Mouse (Mus musculus) forebrain, embryonic 11.5 days (tissue): ENCODE data around the gene C77080. TPM values are rescaled to one million over a fixed set of nuclear protein-coding genes. Genes with fewer than 3 reads are reported as not detected.

ENCODE experiments used
- ATAC-seq: fragments of 200-750 bp; cut with Nextera tagmentation; replicated peaks from 2 replicates; pipeline ENCODE4 v1.8.0; 2017; ENCODE audit warnings: moderate TSS enrichment; ENCODE audit not compliant: low FRiP score
- DNase-seq: peaks from one replicate; pipeline ENCODE4 v3.0.0-alpha.2; 2017; ENCODE audit warnings: low spot score
- H3K27ac ChIP-seq: fragments of 300-500 bp; sonication (generic); 2 replicates; pipeline ENCODE4 v1.5.1; 2014; ENCODE audit warnings: low read depth, low read length
- H3K27me3 ChIP-seq: fragments of 300-500 bp; sonication (generic); 2 replicates; pipeline ENCODE4 v1.6.1; 2014; ENCODE audit warnings: mild to moderate bottlenecking, low read length, mixed read lengths; ENCODE audit not compliant: control insufficient read depth, insufficient read depth
- H3K36me3 ChIP-seq: fragments of 300-500 bp; sonication (generic); 2 replicates; pipeline ENCODE4 v1.6.1; 2014; ENCODE audit warnings: mild to moderate bottlenecking, low read length, moderate library complexity, mixed read lengths; ENCODE audit not compliant: control insufficient read depth, insufficient read depth
- H3K4me1 ChIP-seq: fragments of 300-500 bp; sonication (generic); replicated peaks from 2 replicates; pipeline ENCODE4 v1.6.1; 2014; ENCODE audit warnings: low read length, mixed read lengths; ENCODE audit not compliant: control insufficient read depth, insufficient read depth
- H3K4me2 ChIP-seq: fragments of 300-500 bp; sonication (generic); 2 replicates; pipeline ENCODE4 v1.6.1; 2014; ENCODE audit warnings: low read depth, mild to moderate bottlenecking, low read length, moderate library complexity, mixed read lengths; ENCODE audit not compliant: severe bottlenecking
- H3K4me3 ChIP-seq: fragments of 300-500 bp; sonication (generic); 2 replicates; pipeline ENCODE4 v1.5.1; 2014; ENCODE audit warnings: low read depth, low read length
- H3K9ac ChIP-seq: fragments of 300-500 bp; sonication (generic); 2 replicates; pipeline ENCODE4 v1.6.1; 2014; ENCODE audit warnings: low read length
- H3K9me3 ChIP-seq: fragments of 300-500 bp; sonication (generic); 2 replicates; pipeline ENCODE4 v1.6.1; 2016; ENCODE audit warnings: low read length, mixed read lengths; ENCODE audit not compliant: control insufficient read depth
- WGBS: fragments of 180-500 bp; shearing (Covaris S2); extraction: QIAGEN DNeasy Blood & Tissue Kit; methylation state at CpG from one replicate; pipeline ENCODE4 v1.1.7; 2014; 5-methylcytosine and 5-hydroxymethylcytosine counted together
- polyA plus RNA-seq: library from polyadenylated mRNA; unstranded; fragments of >200 nt; fragmentation: Nextera tagmentation; extraction: Ambion mirVana; gene quantifications from 2 replicates; pipeline ENCODE4 v1.2.1, GENCODE M21; 2014

Gene C77080
- polyA plus RNA-seq = 4.7 and 4.8 TPM in 2 replicates

GRCm38 (mm10) chr4:129261196-129261595 lies at the start of gene C77080:
C77080 (minus strand) TSS chr4:129261404.
- no peak within 1 kb of the TSS for H3K4me2 ChIP-seq
- no peak within 1 kb of the TSS for H3K9ac ChIP-seq
- no peak within 1 kb of the TSS for H3K4me3 ChIP-seq
- no peaks in the 10 kb centered on the region for H3K27me3 ChIP-seq
- no peaks in the 10 kb centered on the region for H3K36me3 ChIP-seq
- WGBS = 0% methylated on average over 3 of the region's 4 CpGs
- no peak within 1 kb of the TSS for H3K27ac ChIP-seq
- peaks cover 8% of the 10 kb centered on the region; the same call in 1 of the 2 replicates for H3K4me1 ChIP-seq
- H3K9me3 ChIP-seq = no peaks in the 10 kb centered on the region
- DNase-seq (no peak), ATAC-seq (no peak)

GRCm38 (mm10) chr4:129307936-129308335 lies 46.7 kb upstream of the C77080 start:
- H3K9ac ChIP-seq = no peak overlapping the region
- no peak overlapping the region for H3K27ac ChIP-seq
- WGBS = 90% methylated on average over 1 of the region's 1 CpGs
- no peak overlapping the region for H3K4me3 ChIP-seq
- H3K36me3 ChIP-seq = peaks cover 20% of the 10 kb centered on the region
- DNase-seq (no peak), ATAC-seq (no peak)
- H3K27me3 ChIP-seq = no peaks in the 10 kb centered on the region
- no peaks in the 10 kb centered on the region for H3K4me1 ChIP-seq
- H3K4me2 ChIP-seq = no peak overlapping the region
- H3K9me3 ChIP-seq = no peaks in the 10 kb centered on the region

- no peak overlapping the region for H3K9ac ChIP-seq
- no peaks in the 10 kb centered on the region for H3K9me3 ChIP-seq
- H3K4me1 ChIP-seq = no peaks in the 10 kb centered on the region
- no peaks in the 10 kb centered on the region for H3K27me3 ChIP-seq
- no peak overlapping the region for H3K4me2 ChIP-seq
- DNase-seq (no peak), ATAC-seq (no peak)
- WGBS = 84% methylated on average over 1 of the region's 1 CpGs
- H3K27ac ChIP-seq = no peak overlapping the region
- H3K4me3 ChIP-seq = no peak overlapping the region
- peaks cover 11% of the 10 kb centered on the region; the same call in 1 of the 2 replicates for H3K36me3 ChIP-seq
These were observed 43.1 kb upstream of the C77080 start for GRCm38 (mm10) chr4:129304306-129304705.

- H3K9ac ChIP-seq = no peak overlapping the region
- ATAC-seq = no peak
- no peak overlapping the region for H3K27ac ChIP-seq
- no peak for DNase-seq
- no peaks in the 10 kb centered on the region; the same call in 1 of the 2 replicates for H3K4me1 ChIP-seq
- no peaks in the 10 kb centered on the region for H3K9me3 ChIP-seq
- WGBS = 87% methylated on average over 9 of the region's 9 CpGs
- H3K4me3 ChIP-seq = no peak overlapping the region
- H3K27me3 ChIP-seq = no peaks in the 10 kb centered on the region
- peaks cover 11% of the 10 kb centered on the region; the same call in 1 of the 2 replicates for H3K36me3 ChIP-seq
- H3K4me2 ChIP-seq = no peak overlapping the region
These were observed 42.6 kb upstream of the C77080 start for GRCm38 (mm10) chr4:129303816-129304215.

- Histone ChIP-seq H3K4me3 (no peak overlapping the region), H3K4me2 (no peak overlapping the region), H3K9ac (no peak overlapping the region), H3K9me3 (no peaks in the 10 kb centered on the region), H3K27me3 (no peaks in the 10 kb centered on the region), H3K27ac (no peak overlapping the region), H3K4me1 (no peaks in the 10 kb centered on the region; the same call in 1 of the 2 replicates), H3K36me3 (peaks cover 7% of the 10 kb centered on the region; the same call in 1 of the 2 replicates)
- WGBS = 83% methylated on average over 5 of the region's 5 CpGs
- ATAC-seq = no peak
- DNase-seq = no peak
These were observed 42.2 kb upstream of the C77080 start for GRCm38 (mm10) chr4:129303401-129303800.

GRCm38 (mm10) chr4:129299121-129299520 lies 37.9 kb upstream of the C77080 start:
- Histone ChIP-seq H3K4me3 (no peak overlapping the region), H3K4me1 (peaks cover 3% of the 10 kb centered on the region; the same call in 1 of the 2 replicates), H3K9ac (no peak overlapping the region), H3K27ac (no peak overlapping the region), H3K36me3 (no peaks in the 10 kb centered on the region), H3K4me2 (no peak overlapping the region), H3K9me3 (no peaks in the 10 kb centered on the region), H3K27me3 (no peaks in the 10 kb centered on the region)
- no peak for DNase-seq
- no peak for ATAC-seq
- WGBS = 55% methylated on average over 10 of the region's 10 CpGs

GRCm38 (mm10) chr4:129297724-129298123 lies 36.5 kb upstream of the C77080 start:
- 92% methylated on average over 4 of the region's 4 CpGs for WGBS
- Histone ChIP-seq H3K36me3 (no peaks in the 10 kb centered on the region), H3K4me2 (no peak overlapping the region), H3K9ac (no peak overlapping the region), H3K27me3 (no peaks in the 10 kb centered on the region), H3K27ac (no peak overlapping the region), H3K4me3 (no peak overlapping the region), H3K9me3 (no peaks in the 10 kb centered on the region), H3K4me1 (peaks cover 3% of the 10 kb centered on the region; the same call in 1 of the 2 replicates)
- no peak for DNase-seq
- ATAC-seq = no peak

GRCm38 (mm10) chr4:129296066-129296465 lies 34.9 kb upstream of the C77080 start:
- H3K4me2 ChIP-seq = no peak overlapping the region
- no peak for ATAC-seq
- no peak for DNase-seq
- H3K27ac ChIP-seq = no peak overlapping the region
- H3K27me3 ChIP-seq = no peaks in the 10 kb centered on the region
- H3K9me3 ChIP-seq = no peaks in the 10 kb centered on the region
- no peak overlapping the region for H3K9ac ChIP-seq
- peaks cover 3% of the 10 kb centered on the region; the same call in 1 of the 2 replicates for H3K4me1 ChIP-seq
- no peak overlapping the region for H3K4me3 ChIP-seq
- no peaks in the 10 kb centered on the region for H3K36me3 ChIP-seq
- 91% methylated on average over 7 of the region's 7 CpGs for WGBS

- ATAC-seq (no peak), DNase-seq (no peak)
- no peaks in the 10 kb centered on the region for H3K9me3 ChIP-seq
- no peak overlapping the region for H3K9ac ChIP-seq
- no peaks in the 10 kb centered on the region for H3K36me3 ChIP-seq
- no peaks in the 10 kb centered on the region for H3K27me3 ChIP-seq
- WGBS = 91% methylated on average over 2 of the region's 2 CpGs
- H3K27ac ChIP-seq = no peak overlapping the region
- peaks cover 3% of the 10 kb centered on the region; the same call in 1 of the 2 replicates for H3K4me1 ChIP-seq
- H3K4me2 ChIP-seq = no peak overlapping the region
- no peak overlapping the region for H3K4me3 ChIP-seq
These were observed 34.0 kb upstream of the C77080 start for GRCm38 (mm10) chr4:129295188-129295587.
